Mouse (Mus musculus): ENCODE data around the gene Pax2.

GRCm38 (mm10) chr19:44868766-44869165 is 112.9 kb downstream of the Pax2 start:
- no peak for TF ChIP-seq ZC3H11A (IDR thresholded peaks at IDR 0.05; ENCODE audit: borderline replicate concordance, low read depth, low read length)
- TF ChIP-seq MAFK (IDR thresholded peaks at IDR 0.05; ENCODE audit: insufficient read depth, low read depth, low read length) = no peak
- no peak for TF ChIP-seq CHD2 (IDR thresholded peaks at IDR 0.05; ENCODE audit: low read depth, low read length)
- TF ChIP-seq ZNF384 (IDR thresholded peaks at IDR 0.05; ENCODE audit: low read depth, low read length) = no peak
- no peak for TF ChIP-seq HCFC1 (IDR thresholded peaks at IDR 0.05; ENCODE audit: borderline replicate concordance, insufficient read depth, low read length)
